Mouse (Mus musculus) embryonic facial prominence, embryonic 11.5 days (tissue): ENCODE results near the gene Gm27029. TPM values are rescaled to one million over a fixed set of nuclear protein-coding genes. Genes with fewer than 3 reads are reported as not detected.
"Not testable (repeated sequence)": the region's sequence is repeated elsewhere in the genome, so short reads cannot be mapped to it uniquely, and the experiment has no call there.

Source experiments
- ATAC-seq: fragments of 200-750 bp; cut with Nextera tagmentation; replicated peaks from 2 replicates; pipeline ENCODE4 v1.8.0; 2017; ENCODE audit warnings: low read depth; ENCODE audit not compliant: insufficient number of reproducible peaks, low FRiP score, low TSS enrichment
- DNase-seq: peaks from one replicate; pipeline ENCODE4 v3.0.0-alpha.2; 2015; ENCODE audit warnings: low spot score
- H3K27ac ChIP-seq: fragments of 300-500 bp; sonication (generic); replicated peaks from 2 replicates; pipeline ENCODE4 v1.5.1; 2014; ENCODE audit warnings: mild to moderate bottlenecking, low read depth, low read length, control low read depth
- H3K27me3 ChIP-seq: fragments of 300-500 bp; sonication (generic); 2 replicates; pipeline ENCODE4 v1.6.1; 2014; ENCODE audit warnings: mild to moderate bottlenecking, low read length, moderate library complexity, mixed read lengths; ENCODE audit not compliant: control insufficient read depth, insufficient read depth
- H3K36me3 ChIP-seq: fragments of 300-500 bp; sonication (generic); replicated peaks from 2 replicates; pipeline ENCODE4 v1.6.1; 2014; ENCODE audit warnings: low read depth, mild to moderate bottlenecking, low read length, moderate library complexity, mixed read lengths; ENCODE audit not compliant: control insufficient read depth, insufficient read depth
- H3K4me1 ChIP-seq: fragments of 300-500 bp; sonication (generic); 2 replicates; pipeline ENCODE4 v1.6.1; 2014; ENCODE audit warnings: low read length, mixed read lengths; ENCODE audit not compliant: control insufficient read depth, insufficient read depth
- H3K4me2 ChIP-seq: fragments of 300-500 bp; sonication (generic); 2 replicates; pipeline ENCODE4 v1.6.1; 2014; ENCODE audit warnings: low read depth, mild to moderate bottlenecking, control low read depth, low read length, moderate library complexity
- H3K4me3 ChIP-seq: fragments of 300-500 bp; sonication (generic); 2 replicates; pipeline ENCODE4 v1.5.1; 2014; ENCODE audit warnings: low read depth, low read length, control low read depth
- H3K9ac ChIP-seq: fragments of 300-500 bp; sonication (generic); replicated peaks from 2 replicates; pipeline ENCODE4 v1.6.1; 2014; ENCODE audit warnings: mild to moderate bottlenecking, control low read depth, low read length
- H3K9me3 ChIP-seq: fragments of 300-500 bp; sonication (generic); replicated peaks from 2 replicates; pipeline ENCODE4 v1.6.1; 2016; ENCODE audit warnings: mild to moderate bottlenecking, low read length, inconsistent platforms, mixed read lengths; ENCODE audit not compliant: control insufficient read depth
- WGBS: fragments of 180-500 bp; shearing (Covaris S2); extraction: QIAGEN DNeasy Blood & Tissue Kit; methylation state at CpG from one replicate; pipeline ENCODE4 v1.1.7; 2014; 5-methylcytosine and 5-hydroxymethylcytosine counted together
- polyA plus RNA-seq: library from polyadenylated mRNA; unstranded; fragments of >200 nt; fragmentation: Nextera tagmentation; extraction: Ambion mirVana; gene quantifications from 2 replicates; pipeline ENCODE4 v1.2.1, GENCODE M21; 2014

The Gm27029 gene
- polyA plus RNA-seq, 1 experiment from 2014 or later, result 10.1 TPM

DNA sequence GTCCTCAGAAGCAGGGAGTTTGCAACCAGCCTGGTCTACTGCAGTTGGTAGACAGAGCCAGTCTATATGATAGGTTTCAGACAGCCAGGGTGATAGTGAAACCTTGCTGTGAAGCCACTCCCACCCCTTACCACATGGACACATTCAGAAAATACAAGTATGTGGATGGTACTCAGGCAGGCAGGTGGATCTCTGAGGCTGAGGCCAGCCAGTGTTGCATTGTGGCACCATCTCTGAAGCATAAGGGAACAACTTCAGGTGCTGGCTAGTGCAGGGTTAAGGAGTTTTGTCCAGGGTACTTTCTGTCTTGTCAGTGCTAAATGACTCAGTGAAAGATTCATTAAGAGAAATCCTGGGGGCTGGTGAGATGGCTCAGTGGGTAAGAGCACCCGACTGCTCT, 21.7 kb upstream of the Gm27029 start:
- Histone ChIP-seq H3K36me3 (peaks cover 7% of the 10 kb centered on the region), H3K4me3 (no peak overlapping the region), H3K9ac (no peak overlapping the region), H3K27me3 (no peaks in the 10 kb centered on the region), H3K27ac (no peak overlapping the region), H3K4me1 (no peaks in the 10 kb centered on the region), H3K9me3 (no peaks in the 10 kb centered on the region), H3K4me2 (no peak overlapping the region)
- DNase-seq (no peak), ATAC-seq (no peak)
- 79% methylated on average over 1 of the region's 1 CpGs for WGBS

DNA sequence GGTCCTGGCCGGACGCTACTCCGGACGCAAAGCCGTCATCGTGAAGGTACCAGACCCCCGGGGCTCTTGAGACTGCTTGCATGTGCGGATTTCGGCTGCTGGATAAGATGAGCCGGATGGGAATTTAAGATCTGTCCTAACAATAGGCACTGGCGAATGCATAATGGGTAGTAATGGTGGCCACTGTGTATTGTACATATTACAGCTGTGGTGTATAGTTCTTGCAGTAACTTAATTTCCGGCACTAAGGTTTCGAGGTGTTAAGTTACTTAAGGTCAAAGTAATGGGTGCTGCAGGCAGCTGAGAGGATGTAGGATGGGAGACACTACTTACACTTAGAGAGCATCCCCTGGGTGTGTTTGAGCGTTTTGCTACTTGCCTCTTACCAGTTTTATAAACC, 18.2 kb upstream of the Gm27029 start:
- no peaks in the 10 kb centered on the region for H3K27me3 ChIP-seq
- DNase-seq (no peak), ATAC-seq (peak; percentile 3; the same call in 1 of the 2 replicates)

DNA sequence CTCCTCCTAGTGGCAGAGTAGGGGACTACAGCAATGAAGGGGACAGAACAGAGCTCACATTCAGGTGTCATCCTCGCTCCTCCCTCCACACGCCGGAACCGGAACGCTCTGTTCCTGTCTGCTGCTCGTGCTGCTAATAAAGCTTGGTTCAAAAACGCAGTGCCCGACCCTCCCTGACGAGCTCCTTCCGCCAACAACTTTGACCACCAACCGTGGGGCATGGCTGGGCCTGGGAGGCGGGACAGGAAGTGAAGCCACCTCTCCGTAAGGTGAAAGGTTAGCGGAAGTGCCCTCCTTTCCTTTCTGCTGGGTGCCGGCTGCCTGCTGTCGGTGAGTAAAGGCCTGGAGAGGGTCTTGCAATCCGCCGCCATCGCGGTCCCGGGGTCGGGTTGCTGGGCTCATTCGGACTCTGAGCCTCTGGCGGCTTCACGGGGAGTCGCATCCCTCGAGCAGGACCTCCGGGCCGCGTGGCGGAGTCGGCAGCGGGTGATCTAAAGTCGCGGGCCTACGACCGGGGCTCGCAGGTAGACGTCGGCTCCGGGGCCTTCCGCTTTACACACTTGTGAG, 17.6 kb upstream of the Gm27029 start, which contains the start of gene Rpl27:
Rpl27 (plus strand) TSS at position 172 of the 567 bp plus-strand sequence.
- H3K27me3 ChIP-seq, result no peaks in the 10 kb centered on the region
- H3K27ac ChIP-seq, result peak within 1 kb of the TSS; percentile 79
- no peaks in the 10 kb centered on the region for H3K4me1 ChIP-seq
- H3K9ac ChIP-seq, result peak within 1 kb of the TSS; percentile 96
- no peaks in the 10 kb centered on the region for H3K9me3 ChIP-seq
- under 1% methylated on average over 42 of the region's 42 CpGs for WGBS
- peak; percentile 99 for ATAC-seq
- H3K4me2 ChIP-seq, result peak within 1 kb of the TSS; percentile 84
- H3K4me3 ChIP-seq, result peak within 1 kb of the TSS; percentile 88
- peak; percentile 99 for DNase-seq
- H3K36me3 ChIP-seq, result peaks cover 7% of the 10 kb centered on the region

More for the DNA sequence above, 18.2 kb upstream of the Gm27029 start:
- 1% methylated on average over 14 of the region's 14 CpGs for WGBS
- no peaks in the 10 kb centered on the region for H3K9me3 ChIP-seq
- H3K4me3 ChIP-seq, result peak overlapping the region; percentile 88
- peaks cover 7% of the 10 kb centered on the region for H3K36me3 ChIP-seq
- H3K4me1 ChIP-seq, result no peaks in the 10 kb centered on the region
- H3K9ac ChIP-seq, result peak overlapping the region; percentile 96
- peak overlapping the region; percentile 84 for H3K4me2 ChIP-seq
- peak overlapping the region; percentile 79 for H3K27ac ChIP-seq

DNA sequence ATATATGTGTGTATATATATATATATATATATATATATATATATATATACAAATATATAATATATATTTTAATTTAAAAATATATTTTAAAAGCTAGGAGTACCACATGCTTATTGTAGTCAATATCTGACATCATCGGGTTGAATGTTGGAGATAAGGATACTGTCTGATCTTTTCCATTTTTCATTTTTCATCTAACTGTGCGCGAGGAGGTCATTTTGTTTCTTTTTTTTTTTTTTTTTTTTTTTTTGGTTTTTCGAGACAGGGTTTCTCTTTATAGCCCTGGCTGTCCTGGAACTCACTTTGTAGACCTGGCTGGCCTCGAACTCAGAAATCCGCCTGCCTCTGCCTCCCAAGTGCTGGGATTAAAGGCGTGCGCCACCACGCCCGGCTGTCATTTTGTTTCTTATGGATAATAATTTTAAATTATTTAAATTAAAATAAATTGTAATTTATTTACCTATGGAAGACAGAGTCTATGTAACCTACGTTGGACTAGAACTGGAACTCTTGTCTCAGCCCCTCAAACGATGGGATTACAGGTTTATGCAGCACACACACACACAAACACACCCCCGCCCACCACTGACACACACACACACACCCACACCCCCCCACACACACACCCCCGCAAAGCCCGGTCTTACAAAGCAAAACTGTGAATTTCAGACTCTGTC, 17.0 kb upstream of the Gm27029 start:
- not testable (repeated sequence) for H3K27ac ChIP-seq, H3K27me3 ChIP-seq, H3K4me1 ChIP-seq, DNase-seq, H3K9me3 ChIP-seq, H3K36me3 ChIP-seq, H3K9ac ChIP-seq
- 38% methylated on average over 15 of the region's 15 CpGs for whole genome bisulfite sequencing
- Histone ChIP-seq H3K4me2 (peak overlapping the region; percentile 1), H3K4me3 (peak overlapping the region; percentile 88)
- peak; percentile 31; the same call in 1 of the 2 replicates for ATAC-seq

DNA sequence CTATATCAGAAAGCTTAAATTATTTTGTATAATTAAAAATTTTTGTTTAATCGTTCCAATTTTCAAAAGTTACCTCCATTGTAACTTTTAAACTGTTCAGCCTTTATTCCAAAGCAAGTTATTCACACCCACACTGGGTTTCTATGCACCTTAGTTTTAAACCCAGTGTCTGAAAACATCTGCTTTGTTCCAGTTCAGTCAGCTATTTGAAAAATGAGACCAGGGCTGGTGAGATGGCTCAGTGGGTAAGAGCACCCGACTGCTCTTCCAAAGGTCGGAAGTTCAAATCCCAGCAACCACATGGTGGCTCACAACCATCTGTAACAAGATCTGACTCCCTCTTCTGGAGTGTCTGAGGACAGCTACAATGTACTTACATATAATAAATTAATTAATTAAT, 13.4 kb upstream of the Gm27029 start:
- not testable (repeated sequence) for H3K4me2 ChIP-seq, ATAC-seq, H3K36me3 ChIP-seq, DNase-seq, H3K9ac ChIP-seq, H3K4me1 ChIP-seq, H3K27me3 ChIP-seq, H3K27ac ChIP-seq, H3K9me3 ChIP-seq, H3K4me3 ChIP-seq
- WGBS, result 53% methylated on average over 3 of the region's 3 CpGs

DNA sequence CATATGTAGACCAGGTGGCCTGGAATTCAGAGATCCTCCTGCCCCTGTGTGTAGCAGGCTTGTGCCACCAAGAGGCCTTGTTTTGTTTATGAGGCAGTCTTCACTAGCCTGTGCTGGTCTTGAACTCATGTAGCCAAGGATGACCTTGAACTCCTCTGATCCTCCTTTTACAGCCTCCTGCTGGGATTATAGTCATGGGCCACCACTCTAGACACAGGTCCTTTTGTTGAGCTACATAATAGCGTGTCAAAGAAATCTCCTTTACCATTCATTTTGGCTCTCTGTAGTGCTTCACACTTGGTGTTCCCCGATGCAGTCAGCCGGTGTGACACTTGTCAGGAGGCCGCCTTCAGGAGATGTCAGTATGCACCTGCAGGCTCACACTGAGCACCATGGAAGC, 12.3 kb upstream of the Gm27029 start:
- no peak overlapping the region for H3K4me3 ChIP-seq
- H3K36me3 ChIP-seq, result peaks cover 2% of the 10 kb centered on the region
- H3K9ac ChIP-seq, result no peak overlapping the region
- no peaks in the 10 kb centered on the region for H3K9me3 ChIP-seq
- no peaks in the 10 kb centered on the region for H3K27me3 ChIP-seq
- ATAC-seq (no peak), DNase-seq (no peak)
- H3K4me2 ChIP-seq, result no peak overlapping the region
- no peak overlapping the region for H3K27ac ChIP-seq
- H3K4me1 ChIP-seq, result no peaks in the 10 kb centered on the region
- 79% methylated on average over 4 of the region's 4 CpGs for WGBS

DNA sequence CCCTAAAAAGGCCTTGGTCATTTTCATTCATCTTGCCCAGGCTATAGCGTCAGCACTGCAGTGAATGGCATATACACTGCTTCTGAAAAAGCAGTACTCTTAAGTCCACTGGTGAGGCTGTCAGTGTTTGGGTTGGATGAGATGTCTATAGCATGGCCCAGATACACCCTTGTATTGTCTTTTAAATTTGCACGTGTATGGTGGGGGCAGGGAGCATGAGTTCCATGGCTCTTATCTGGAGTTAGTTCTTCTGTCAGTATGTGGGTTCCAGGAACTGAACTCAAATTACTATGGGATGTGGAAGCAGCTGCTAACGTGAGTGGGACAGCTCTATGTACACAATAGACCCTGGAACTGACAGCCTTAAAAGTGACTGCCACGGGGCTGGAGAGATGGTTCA, 11.2 kb upstream of the Gm27029 start:
- Histone ChIP-seq H3K27me3 (no peaks in the 10 kb centered on the region), H3K4me3 (no peak overlapping the region), H3K4me2 (no peak overlapping the region), H3K9me3 (no peaks in the 10 kb centered on the region), H3K36me3 (peaks cover 2% of the 10 kb centered on the region), H3K4me1 (no peaks in the 10 kb centered on the region), H3K9ac (no peak overlapping the region), H3K27ac (no peak overlapping the region)
- no peak for DNase-seq
- 85% methylated on average over 4 of the region's 4 CpGs for WGBS
- ATAC-seq, result no peak

DNA sequence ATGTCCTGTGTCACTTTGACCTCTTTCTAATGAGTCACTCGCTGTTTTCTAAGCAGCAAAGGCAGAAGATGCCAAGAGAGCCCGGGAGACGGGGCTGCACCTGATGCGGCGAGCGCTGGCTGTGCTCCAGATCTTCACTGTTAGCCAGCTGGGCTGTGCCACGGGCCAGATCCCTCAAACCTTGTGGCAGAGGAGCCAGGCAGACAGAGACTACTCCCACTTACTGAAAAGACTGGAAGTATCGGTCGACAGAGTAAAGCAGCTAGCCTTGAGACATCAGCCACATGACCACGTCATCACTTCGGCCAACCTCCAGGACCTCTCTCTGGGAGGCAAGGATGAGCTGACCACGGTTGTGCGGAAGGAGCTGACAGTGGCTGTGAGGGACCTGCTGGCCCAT, 8.8 kb upstream of the Gm27029 start:
- peaks cover 4% of the 10 kb centered on the region for H3K36me3 ChIP-seq
- DNase-seq (no peak), ATAC-seq (no peak)
- no peak overlapping the region for H3K4me2 ChIP-seq
- H3K9me3 ChIP-seq, result no peaks in the 10 kb centered on the region
- no peak overlapping the region for H3K27ac ChIP-seq
- no peak overlapping the region for H3K4me3 ChIP-seq
- H3K9ac ChIP-seq, result no peak overlapping the region
- no peaks in the 10 kb centered on the region for H3K27me3 ChIP-seq
- H3K4me1 ChIP-seq, result no peaks in the 10 kb centered on the region
- 92% methylated on average over 13 of the region's 13 CpGs for WGBS
